Mouse (Mus musculus): Measurements from ENCODE around the gene Sgo2a. TPM values are rescaled to one million over a fixed set of nuclear protein-coding genes. Genes with fewer than 3 reads are reported as not detected.
"Not testable (repeated sequence)": the region's sequence is repeated elsewhere in the genome, so short reads cannot be mapped to it uniquely, and the experiment has no call there.

Sgo2a gene
- total RNA-seq (2017): 0.67 to 1.5 TPM (median 1.1 TPM) in 3 replicates

GRCm38 (mm10) chr1:57995432-57996132 is at the start of gene Sgo2a:
TSS of gene Sgo2a (plus strand) at chr1:57995971.
- peak; percentile 100 for ATAC-seq (replicated peaks; ENCODE audit: insufficient number of reproducible peaks, low FRiP score, low TSS enrichment, poor library complexity, severe bottlenecking)

- no peak for ATAC-seq (replicated peaks; ENCODE audit: insufficient number of reproducible peaks, low FRiP score, low TSS enrichment, poor library complexity, severe bottlenecking)
Measured at GRCm38 (mm10) chr1:57947552-57948347, 48.0 kb upstream of the Sgo2a start.

- no peak for ATAC-seq (replicated peaks; ENCODE audit: insufficient number of reproducible peaks, low FRiP score, low TSS enrichment, poor library complexity, severe bottlenecking)
Measured at GRCm38 (mm10) chr1:57949195-57949594, 46.6 kb upstream of the Sgo2a start.

GRCm38 (mm10) chr1:57949716-57950115 is 46.1 kb upstream of the Sgo2a start:
- ATAC-seq (replicated peaks; ENCODE audit: insufficient number of reproducible peaks, low FRiP score, low TSS enrichment, poor library complexity, severe bottlenecking): no peak

- no peak for ATAC-seq (replicated peaks; ENCODE audit: insufficient number of reproducible peaks, low FRiP score, low TSS enrichment, poor library complexity, severe bottlenecking)
Measured at GRCm38 (mm10) chr1:57952509-57952908, 43.3 kb upstream of the Sgo2a start.

- no peak for ATAC-seq (replicated peaks; ENCODE audit: insufficient number of reproducible peaks, low FRiP score, low TSS enrichment, poor library complexity, severe bottlenecking)
Measured at GRCm38 (mm10) chr1:57953586-57954375, 42.0 kb upstream of the Sgo2a start.

GRCm38 (mm10) chr1:57954376-57954765 is 41.4 kb upstream of the Sgo2a start:
- ATAC-seq (replicated peaks; ENCODE audit: insufficient number of reproducible peaks, low FRiP score, low TSS enrichment, poor library complexity, severe bottlenecking): no peak

- no peak for ATAC-seq (replicated peaks; ENCODE audit: insufficient number of reproducible peaks, low FRiP score, low TSS enrichment, poor library complexity, severe bottlenecking)
Measured at GRCm38 (mm10) chr1:57955774-57956173, 40.0 kb upstream of the Sgo2a start.

GRCm38 (mm10) chr1:57969327-57970271 is 26.2 kb upstream of the Sgo2a start:
- peak; percentile 98 for ATAC-seq (replicated peaks; ENCODE audit: insufficient number of reproducible peaks, low FRiP score, low TSS enrichment, poor library complexity, severe bottlenecking)

- no peak for ATAC-seq (replicated peaks; ENCODE audit: insufficient number of reproducible peaks, low FRiP score, low TSS enrichment, poor library complexity, severe bottlenecking)
Measured at GRCm38 (mm10) chr1:57971588-57971987, 24.2 kb upstream of the Sgo2a start.

- ATAC-seq (replicated peaks; ENCODE audit: insufficient number of reproducible peaks, low FRiP score, low TSS enrichment, poor library complexity, severe bottlenecking): no peak
Measured at GRCm38 (mm10) chr1:57976860-57977259, 18.9 kb upstream of the Sgo2a start.

GRCm38 (mm10) chr1:57989052-57989600 is 6.6 kb upstream of the Sgo2a start:
- no peak for ATAC-seq (replicated peaks; ENCODE audit: insufficient number of reproducible peaks, low FRiP score, low TSS enrichment, poor library complexity, severe bottlenecking)

GRCm38 (mm10) chr1:57991277-57991676 is 4.5 kb upstream of the Sgo2a start:
- no peak for ATAC-seq (replicated peaks; ENCODE audit: insufficient number of reproducible peaks, low FRiP score, low TSS enrichment, poor library complexity, severe bottlenecking)

- 0 out of 2 replicates have a peak, but pooled peaks have one; percentile 15 for ATAC-seq (replicated peaks; ENCODE audit: insufficient number of reproducible peaks, low FRiP score, low TSS enrichment, poor library complexity, severe bottlenecking)
Measured at GRCm38 (mm10) chr1:57996133-57996615, 403 bp downstream of the Sgo2a start.

GRCm38 (mm10) chr1:57998146-57998545 is 2.4 kb downstream of the Sgo2a start:
- ATAC-seq (replicated peaks; ENCODE audit: insufficient number of reproducible peaks, low FRiP score, low TSS enrichment, poor library complexity, severe bottlenecking): no peak

- not testable (repeated sequence) for ATAC-seq (replicated peaks; ENCODE audit: insufficient number of reproducible peaks, low FRiP score, low TSS enrichment, poor library complexity, severe bottlenecking)
Measured at GRCm38 (mm10) chr1:58006388-58006787, 10.6 kb downstream of the Sgo2a start.

GRCm38 (mm10) chr1:58018856-58019255 is 23.1 kb downstream of the Sgo2a start, which contains the start of gene Kctd18:
TSS of gene Kctd18 (minus strand) at chr1:58018956.
- no peak for ATAC-seq (replicated peaks; ENCODE audit: insufficient number of reproducible peaks, low FRiP score, low TSS enrichment, poor library complexity, severe bottlenecking)

- ATAC-seq (replicated peaks; ENCODE audit: insufficient number of reproducible peaks, low FRiP score, low TSS enrichment, poor library complexity, severe bottlenecking): no peak
Measured at GRCm38 (mm10) chr1:58027707-58028106, 31.9 kb downstream of the Sgo2a start.

Measured in monocyte, adult 5-6 weeks (primary cell).